In genomic region chr10:67039001-67039400, GRCm38 (mm10) we compare ENCODE assay signal across 11 mouse cellular contexts. TPM values are rescaled to one million over a fixed set of nuclear protein-coding genes. Genes with fewer than 3 reads are reported as not detected.
DNase-seq lines count a peak whose midpoint lies in the region; ATAC-seq and TF ChIP-seq lines count a peak whose summit lies in the region.
"Had no signal": no experiment of that assay in that cellular context is flagged by ENCODE, and none has a peak within 500 bp of the region (broad histone marks: within the 10 kb centered on the region; RNA-seq: fewer than 3 reads in every experiment).

No protein-coding gene starts in this region.

- DNase-seq in left cerebral cortex, adult 11 months (ENCODE audit: low spot score) = peak; percentile 62
- DNase-seq in left cerebral cortex, postnatal 4 days = no peak
- DNase-seq in frontal cortex, postnatal 36 days (ENCODE audit: low spot score in 2 of 2) = peak; percentile 75 to 81
- peak; percentile 59 to 66 for DNase-seq in left cerebral cortex, adult 2 months (ENCODE audit: extremely low spot score in 1 of 2, low spot score in 2 of 2)
- peak; percentile 38 for DNase-seq in right cerebral cortex, postnatal 4 days
- no peak for DNase-seq in c-Kit-positive CD71-positive TER-119-positive erythroid progenitor cells, embryonic 14.5 days (ENCODE audit: low spot score)
- DNase-seq: gastrocnemius, adult 2 months had no signal

- peak overlapping the region; percentile 54 for H3K27ac ChIP-seq in left cerebral cortex, adult 2 months
- H3K27ac ChIP-seq in kidney, embryonic 14.5 days (ENCODE audit: low read depth, low read length) = no peak overlapping the region
- H3K27ac ChIP-seq: embryonic facial prominence, embryonic 12.5 days; gastrocnemius, adult 2 months; limb, embryonic 10.5 days had no signal

- ATAC-seq in kidney, embryonic 14.5 days (ENCODE audit: low FRiP score, low TSS enrichment) = no peak; the same call in 1 of the 2 replicates
- ATAC-seq: inflammation-experienced regulatory T-cells, adult 6 months had no signal

- intact Hi-C loops in left cerebral cortex, postnatal 4 days (cut with DNase I) = no loop called here
- intact Hi-C loops in left cerebral cortex, adult 2 months (cut with DNase I) = no loop called here

- WGBS in kidney, embryonic 14.5 days = 61% methylated on average over 17 of the region's 17 CpGs

- H3K9me3 ChIP-seq in kidney, embryonic 14.5 days (ENCODE audit: control insufficient read depth, low read length) = no peaks in the 10 kb centered on the region
- H3K9me3 ChIP-seq: embryonic facial prominence, embryonic 12.5 days; limb, embryonic 10.5 days had no signal

- no peak overlapping the region for H3K9ac ChIP-seq in kidney, embryonic 14.5 days (ENCODE audit: low read depth, low read length)
- H3K9ac ChIP-seq: embryonic facial prominence, embryonic 12.5 days had no signal

- no peak overlapping the region for H3K4me3 ChIP-seq in left cerebral cortex, adult 2 months
- no peak overlapping the region for H3K4me3 ChIP-seq in kidney, embryonic 14.5 days (ENCODE audit: low read length)
- H3K4me3 ChIP-seq: embryonic facial prominence, embryonic 12.5 days; gastrocnemius, adult 2 months; limb, embryonic 10.5 days had no signal

- TF ChIP-seq CTCF in left cerebral cortex, adult 2 months (IDR thresholded peaks at IDR 0.05) = no peak

- no peaks in the 10 kb centered on the region for H3K27me3 ChIP-seq in kidney, embryonic 14.5 days (ENCODE audit: control insufficient read depth, insufficient read depth, low read length)
- H3K27me3 ChIP-seq: embryonic facial prominence, embryonic 12.5 days had no signal

- peaks cover 17% of the 10 kb centered on the region for H3K4me1 ChIP-seq in kidney, embryonic 14.5 days (ENCODE audit: control insufficient read depth, insufficient read depth, low read length)

- no peak overlapping the region for H3K4me2 ChIP-seq in kidney, embryonic 14.5 days (replicated peaks; ENCODE audit: low read depth, low read length)
- H3K4me2 ChIP-seq: embryonic facial prominence, embryonic 12.5 days had no signal

- H3K36me3 ChIP-seq in kidney, embryonic 14.5 days (ENCODE audit: control insufficient read depth, insufficient read depth, low read length) = no peaks in the 10 kb centered on the region; the same call in 1 of the 2 replicates

RNA-seq across cellular contexts. Expression of gene Jmjd1c, which starts 56.9 kb away (rescaled TPM):
- total RNA-seq in left cerebral cortex, postnatal 4 days (2021) = 100 to 1,000 TPM; 135 to 143 TPM
- 100 to 1,000 TPM in 1 of 2 experiments, 10 to 100 TPM in 1; 86.3 to 102 TPM for total RNA-seq in left cerebral cortex, adult 2 months (2021)
- polyA plus RNA-seq in kidney, embryonic 14.5 days (2014; fragmentation: Nextera tagmentation; extraction: Ambion mirVana) = 51.1 and 54.9 TPM in 2 replicates

RNA-seq across cellular contexts. Expression of gene Reep3, which starts 57.7 kb away (rescaled TPM):
- total RNA-seq in left cerebral cortex, postnatal 4 days (2021) = 10 to 100 TPM; 24.4 to 27.9 TPM
- 10 to 100 TPM; 16.6 to 17.8 TPM for total RNA-seq in left cerebral cortex, adult 2 months (2021)
- 43.5 and 50.6 TPM in 2 replicates for polyA plus RNA-seq in kidney, embryonic 14.5 days (2014; fragmentation: Nextera tagmentation; extraction: Ambion mirVana)

Comparison
In these comparisons a context has a peak if more than half of its experiments do, and no peak if none do; other contexts are left out.
1. DNase-seq: peak in left cerebral cortex, adult 11 months (single experiment), frontal cortex, postnatal 36 days (2 of 2), left cerebral cortex, adult 2 months (2 of 2) and right cerebral cortex, postnatal 4 days (single experiment); none in left cerebral cortex, postnatal 4 days (single experiment) and c-Kit-positive CD71-positive TER-119-positive erythroid progenitor cells, embryonic 14.5 days (single experiment).